Mouse (Mus musculus): ENCODE measurements around the gene Fbxw5. TPM values are rescaled to one million over a fixed set of nuclear protein-coding genes. Genes with fewer than 3 reads are reported as not detected.

Gene Fbxw5
- polyA plus RNA-seq, 1 experiment from 2014 or later, result 105 TPM

DNA sequence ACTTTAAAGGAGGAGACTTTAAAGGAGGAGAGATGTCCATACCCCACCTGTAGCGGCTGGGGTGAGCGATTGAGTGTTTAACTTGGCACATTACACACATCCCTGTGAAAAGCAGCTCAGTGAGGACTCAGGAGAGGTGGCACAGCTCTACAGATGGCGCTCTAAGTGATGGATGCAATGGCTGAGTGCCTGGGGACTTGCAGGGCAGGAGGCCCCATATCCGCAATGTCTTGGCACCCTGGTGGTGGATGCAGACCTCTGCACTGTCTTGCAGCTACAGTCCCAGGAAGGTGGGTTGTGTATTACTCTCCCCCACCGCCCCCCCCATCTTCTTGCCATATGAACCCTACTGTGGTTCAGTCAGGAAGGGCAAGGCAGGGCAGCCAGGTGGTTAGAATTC, 6.4 kb downstream of the Fbxw5 start:
- Histone ChIP-seq H3K36me3 (ENCODE audit: insufficient read depth, low read length) (peaks cover 24% of the 10 kb centered on the region), H3K4me3 (ENCODE audit: low read length) (no peak overlapping the region), H3K4me2 (replicated peaks; ENCODE audit: low read depth, low read length) (no peak overlapping the region), H3K27ac (ENCODE audit: low read length) (no peak overlapping the region), H3K27me3 (ENCODE audit: insufficient read depth, low read length) (no peaks in the 10 kb centered on the region), H3K4me1 (ENCODE audit: insufficient read depth, low read length) (peaks cover 3% of the 10 kb centered on the region), H3K9me3 (ENCODE audit: low read length) (no peaks in the 10 kb centered on the region), H3K9ac (replicated peaks; ENCODE audit: low read length) (no peak overlapping the region)
- WGBS, result 35% methylated on average over 5 of the region's 5 CpGs
- peak; percentile 60; the same call in 1 of the 2 replicates for ATAC-seq (ENCODE audit: low FRiP score, low TSS enrichment)

DNA sequence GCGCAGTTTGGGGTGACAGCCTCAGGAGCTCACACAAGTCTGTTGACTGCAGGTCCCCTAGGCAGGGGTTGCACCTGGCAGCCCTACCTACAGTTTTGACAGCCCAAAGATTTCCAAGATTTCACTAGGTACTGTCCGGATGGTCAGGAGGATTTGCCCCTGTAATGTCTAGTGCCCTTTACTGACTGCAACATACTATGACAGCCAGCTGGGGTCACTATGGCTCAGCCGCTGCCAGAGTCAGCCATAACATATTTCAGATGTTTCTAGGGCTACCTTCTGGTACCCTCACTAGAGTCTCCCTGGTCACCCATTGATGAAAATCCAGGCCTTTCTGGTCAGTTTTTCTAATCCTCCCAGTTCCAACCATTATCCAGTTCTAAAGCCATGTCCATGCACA, 9.4 kb downstream of the Fbxw5 start:
- no peak for ATAC-seq (ENCODE audit: low FRiP score, low TSS enrichment)
- Histone ChIP-seq H3K4me3 (ENCODE audit: low read length) (no peak overlapping the region), H3K27me3 (ENCODE audit: insufficient read depth, low read length) (no peaks in the 10 kb centered on the region), H3K4me1 (ENCODE audit: insufficient read depth, low read length) (no peaks in the 10 kb centered on the region), H3K4me2 (replicated peaks; ENCODE audit: low read depth, low read length) (no peak overlapping the region), H3K9me3 (ENCODE audit: low read length) (no peaks in the 10 kb centered on the region), H3K9ac (replicated peaks; ENCODE audit: low read length) (no peak overlapping the region), H3K27ac (ENCODE audit: low read length) (no peak overlapping the region), H3K36me3 (ENCODE audit: insufficient read depth, low read length) (peaks cover 5% of the 10 kb centered on the region; the same call in 1 of the 2 replicates)
- WGBS, result 69% methylated on average over 3 of the region's 3 CpGs

DNA sequence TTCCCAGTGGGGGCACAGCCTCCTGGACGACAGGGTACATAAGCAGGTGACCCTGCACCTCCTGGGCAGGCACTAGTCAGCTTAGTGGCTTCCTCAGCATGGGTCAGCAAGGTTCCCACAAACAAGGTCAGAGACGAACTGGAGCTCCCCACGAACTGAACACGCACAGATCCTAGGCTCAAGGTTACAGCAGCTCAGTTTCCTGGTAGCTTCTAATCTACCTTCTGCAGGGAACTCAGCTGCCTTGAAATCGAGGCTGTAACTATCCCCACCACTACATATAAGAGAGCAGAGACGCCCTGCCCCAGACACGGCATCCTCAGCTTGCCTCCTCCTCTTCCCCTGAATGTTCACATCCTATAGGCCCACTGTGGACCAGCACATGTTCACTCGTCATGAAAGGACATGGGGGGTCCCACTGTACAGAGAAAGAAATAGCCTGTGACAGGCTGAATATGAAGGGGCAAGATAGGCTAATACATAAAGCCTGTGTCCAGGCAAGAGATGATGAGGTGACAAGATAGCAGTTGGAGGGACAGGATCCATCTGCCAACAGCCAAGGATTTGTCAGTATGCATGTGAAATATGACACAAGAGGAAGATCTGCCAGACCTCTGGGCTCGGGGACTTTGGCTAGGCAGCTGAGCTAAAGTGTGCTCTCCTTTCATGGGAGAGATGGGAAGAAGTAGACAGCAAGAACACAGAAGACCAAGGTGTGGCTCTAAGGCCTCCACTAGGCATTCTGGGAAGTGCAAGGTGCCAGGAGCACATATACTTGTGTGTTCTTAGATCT, 26.2 kb downstream of the Fbxw5 start:
- Histone ChIP-seq H3K4me2 (replicated peaks; ENCODE audit: low read depth, low read length) (no peak overlapping the region), H3K4me1 (ENCODE audit: insufficient read depth, low read length) (no peaks in the 10 kb centered on the region), H3K9ac (replicated peaks; ENCODE audit: low read length) (no peak overlapping the region), H3K36me3 (ENCODE audit: insufficient read depth, low read length) (peaks cover 80% of the 10 kb centered on the region), H3K27me3 (ENCODE audit: insufficient read depth, low read length) (no peaks in the 10 kb centered on the region), H3K9me3 (ENCODE audit: low read length) (no peaks in the 10 kb centered on the region), H3K27ac (ENCODE audit: low read length) (no peak overlapping the region), H3K4me3 (ENCODE audit: low read length) (no peak overlapping the region)
- no peak for ATAC-seq (ENCODE audit: low FRiP score, low TSS enrichment)
- 86% methylated on average over 9 of the region's 9 CpGs for WGBS

DNA sequence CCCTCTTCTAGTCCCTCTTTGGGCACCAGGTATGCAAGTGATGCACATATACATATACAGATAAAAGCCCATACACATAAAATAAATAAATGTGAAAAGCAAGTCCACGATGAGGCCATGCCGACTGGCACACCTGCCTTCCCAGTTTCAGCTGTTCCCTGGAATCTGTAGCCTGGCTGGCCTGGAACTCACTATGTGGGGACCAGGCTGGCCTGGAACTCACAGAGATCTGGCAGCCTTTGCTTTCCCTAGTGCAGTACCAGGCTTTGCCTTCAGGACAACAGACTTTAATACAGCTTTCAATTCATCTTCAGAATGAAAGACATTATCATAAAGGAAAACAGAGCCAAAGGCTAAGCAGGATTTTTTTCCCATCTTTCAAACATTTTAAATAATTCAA, 33.2 kb downstream of the Fbxw5 start:
- H3K27ac ChIP-seq (ENCODE audit: low read length), result no peak overlapping the region
- 89% methylated on average over 2 of the region's 2 CpGs for WGBS
- H3K36me3 ChIP-seq (ENCODE audit: insufficient read depth, low read length), result peaks cover 67% of the 10 kb centered on the region
- ATAC-seq (ENCODE audit: low FRiP score, low TSS enrichment), result no peak
- H3K9me3 ChIP-seq (ENCODE audit: low read length), result no peaks in the 10 kb centered on the region
- H3K9ac ChIP-seq (replicated peaks; ENCODE audit: low read length), result no peak overlapping the region
- H3K4me1 ChIP-seq (ENCODE audit: insufficient read depth, low read length), result no peaks in the 10 kb centered on the region
- H3K4me2 ChIP-seq (replicated peaks; ENCODE audit: low read depth, low read length), result no peak overlapping the region
- H3K27me3 ChIP-seq (ENCODE audit: insufficient read depth, low read length), result no peaks in the 10 kb centered on the region
- no peak overlapping the region for H3K4me3 ChIP-seq (ENCODE audit: low read length)

DNA sequence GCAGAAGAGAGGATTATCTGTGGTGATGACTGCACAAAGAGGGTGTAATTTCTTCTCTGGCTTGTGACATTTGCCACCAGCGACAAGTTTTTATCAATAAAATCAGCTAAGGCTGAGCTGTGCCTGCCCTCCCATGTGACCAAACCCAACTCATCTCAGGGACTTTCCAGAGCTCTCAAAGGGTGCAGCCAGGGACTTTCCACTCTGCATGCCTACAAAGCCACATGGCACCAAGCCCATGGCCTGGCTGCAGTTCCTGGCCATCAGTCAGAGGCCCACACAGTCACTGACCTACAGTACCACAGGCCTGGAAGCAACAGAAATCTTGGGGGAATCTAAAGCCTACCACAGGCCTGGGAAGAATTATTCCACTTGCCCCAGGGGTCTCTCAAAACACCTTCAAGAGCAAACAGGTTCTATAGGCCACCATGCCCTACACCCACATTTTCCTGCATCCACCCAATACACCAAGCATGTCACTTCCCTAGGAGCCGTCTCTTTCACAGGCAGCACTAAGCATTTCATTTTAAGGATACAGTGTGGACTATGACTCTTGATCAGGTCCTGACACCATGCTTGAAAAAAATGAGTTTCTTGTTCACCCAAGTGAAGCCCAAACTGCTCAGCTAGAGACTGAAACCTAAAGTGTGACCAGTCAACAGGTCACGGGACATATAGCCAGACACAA, 33.8 kb downstream of the Fbxw5 start:
- Histone ChIP-seq H3K27me3 (ENCODE audit: insufficient read depth, low read length) (no peaks in the 10 kb centered on the region), H3K9ac (replicated peaks; ENCODE audit: low read length) (no peak overlapping the region), H3K4me1 (ENCODE audit: insufficient read depth, low read length) (no peaks in the 10 kb centered on the region), H3K36me3 (ENCODE audit: insufficient read depth, low read length) (peaks cover 62% of the 10 kb centered on the region), H3K27ac (ENCODE audit: low read length) (no peak overlapping the region), H3K4me3 (ENCODE audit: low read length) (no peak overlapping the region), H3K4me2 (replicated peaks; ENCODE audit: low read depth, low read length) (no peak overlapping the region), H3K9me3 (ENCODE audit: low read length) (no peaks in the 10 kb centered on the region)
- no peak for ATAC-seq (ENCODE audit: low FRiP score, low TSS enrichment)
- 80% methylated on average over 3 of the region's 3 CpGs for WGBS

DNA sequence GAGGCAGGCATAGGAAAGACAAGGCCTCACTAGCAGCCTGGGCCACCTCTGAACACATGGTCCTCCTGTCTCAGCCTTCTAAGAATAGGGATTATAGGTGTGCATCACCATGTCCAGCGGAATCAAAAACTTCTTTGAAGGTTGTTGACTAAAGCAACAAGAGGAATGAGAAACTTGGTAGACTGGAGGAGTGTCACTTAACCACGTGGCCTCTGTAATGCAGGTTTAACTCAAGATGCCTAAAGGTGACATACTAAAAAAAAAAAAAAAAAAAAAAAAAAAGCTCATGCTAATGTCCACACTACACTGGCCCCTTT, 34.3 kb downstream of the Fbxw5 start:
- H3K4me3 ChIP-seq (ENCODE audit: low read length), result no peak overlapping the region
- no peak overlapping the region for H3K4me2 ChIP-seq (replicated peaks; ENCODE audit: low read depth, low read length)
- no peaks in the 10 kb centered on the region for H3K27me3 ChIP-seq (ENCODE audit: insufficient read depth, low read length)
- ATAC-seq (ENCODE audit: low FRiP score, low TSS enrichment), result no peak
- no peak overlapping the region for H3K27ac ChIP-seq (ENCODE audit: low read length)
- no peak overlapping the region for H3K9ac ChIP-seq (replicated peaks; ENCODE audit: low read length)
- H3K4me1 ChIP-seq (ENCODE audit: insufficient read depth, low read length), result no peaks in the 10 kb centered on the region; the same call in 1 of the 2 replicates
- peaks cover 58% of the 10 kb centered on the region for H3K36me3 ChIP-seq (ENCODE audit: insufficient read depth, low read length)
- 94% methylated on average over 2 of the region's 2 CpGs for WGBS
- no peaks in the 10 kb centered on the region for H3K9me3 ChIP-seq (ENCODE audit: low read length)

DNA sequence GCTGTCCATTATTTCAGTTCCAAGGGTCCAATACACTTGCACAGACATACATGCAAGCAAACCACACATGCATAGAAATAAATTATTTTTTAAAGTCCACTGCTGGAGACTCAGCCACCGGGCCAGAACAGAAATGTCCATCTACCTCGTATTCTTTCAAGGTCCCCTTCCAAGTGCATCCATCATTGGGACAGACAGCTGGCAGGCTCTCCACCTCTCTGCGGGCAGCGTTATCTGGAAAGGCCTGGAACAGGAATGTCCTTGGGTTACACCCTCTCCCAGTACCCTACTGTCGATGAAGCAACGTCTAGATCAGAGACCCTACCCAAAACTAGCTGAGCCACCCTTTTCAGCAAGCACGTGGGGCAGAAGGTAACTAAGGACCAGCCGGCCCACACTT, 36.0 kb downstream of the Fbxw5 start:
- H3K27ac ChIP-seq (ENCODE audit: low read length), result no peak overlapping the region

DNA sequence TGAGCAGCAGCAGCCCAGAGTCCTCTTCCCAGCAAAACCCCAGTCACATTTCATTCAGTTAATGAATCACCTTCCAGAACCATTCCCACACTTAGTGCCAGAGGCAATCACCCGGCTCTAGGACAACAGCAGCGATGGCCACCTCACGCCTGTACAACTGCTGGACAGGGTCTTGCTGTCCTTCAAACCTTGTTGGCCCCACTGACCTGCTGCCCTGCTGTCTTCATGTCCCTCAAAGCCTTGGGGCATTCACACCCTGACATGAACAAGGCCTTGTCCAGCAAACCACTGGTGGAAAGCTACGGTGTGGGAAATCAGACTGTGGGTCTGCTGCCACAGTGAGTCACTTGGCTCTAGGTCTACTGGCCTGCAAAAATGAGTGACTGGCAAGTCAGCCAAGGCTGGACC, 40.0 kb downstream of the Fbxw5 start:
- Histone ChIP-seq H3K27me3 (ENCODE audit: insufficient read depth, low read length) (no peaks in the 10 kb centered on the region), H3K9me3 (ENCODE audit: low read length) (no peaks in the 10 kb centered on the region), H3K4me1 (ENCODE audit: insufficient read depth, low read length) (peaks cover 17% of the 10 kb centered on the region), H3K27ac (ENCODE audit: low read length) (peak overlapping the region; percentile 84), H3K4me3 (ENCODE audit: low read length) (no peak overlapping the region), H3K4me2 (replicated peaks; ENCODE audit: low read depth, low read length) (no peak overlapping the region), H3K36me3 (ENCODE audit: insufficient read depth, low read length) (peaks cover 22% of the 10 kb centered on the region), H3K9ac (replicated peaks; ENCODE audit: low read length) (no peak overlapping the region)
- 64% methylated on average over 4 of the region's 4 CpGs for WGBS
- ATAC-seq (ENCODE audit: low FRiP score, low TSS enrichment), result peak; percentile 55

More for the DNA sequence above, 36.0 kb downstream of the Fbxw5 start:
- H3K4me3 ChIP-seq (ENCODE audit: low read length), result no peak overlapping the region
- H3K9me3 ChIP-seq (ENCODE audit: low read length), result no peaks in the 10 kb centered on the region
- H3K27me3 ChIP-seq (ENCODE audit: insufficient read depth, low read length), result no peaks in the 10 kb centered on the region
- H3K4me2 ChIP-seq (replicated peaks; ENCODE audit: low read depth, low read length), result no peak overlapping the region
- WGBS, result 91% methylated on average over 8 of the region's 8 CpGs
- peaks cover under 1% of the 10 kb centered on the region for H3K4me1 ChIP-seq (ENCODE audit: insufficient read depth, low read length)
- peaks cover 43% of the 10 kb centered on the region for H3K36me3 ChIP-seq (ENCODE audit: insufficient read depth, low read length)
- H3K9ac ChIP-seq (replicated peaks; ENCODE audit: low read length), result no peak overlapping the region
- no peak for ATAC-seq (ENCODE audit: low FRiP score, low TSS enrichment)

DNA sequence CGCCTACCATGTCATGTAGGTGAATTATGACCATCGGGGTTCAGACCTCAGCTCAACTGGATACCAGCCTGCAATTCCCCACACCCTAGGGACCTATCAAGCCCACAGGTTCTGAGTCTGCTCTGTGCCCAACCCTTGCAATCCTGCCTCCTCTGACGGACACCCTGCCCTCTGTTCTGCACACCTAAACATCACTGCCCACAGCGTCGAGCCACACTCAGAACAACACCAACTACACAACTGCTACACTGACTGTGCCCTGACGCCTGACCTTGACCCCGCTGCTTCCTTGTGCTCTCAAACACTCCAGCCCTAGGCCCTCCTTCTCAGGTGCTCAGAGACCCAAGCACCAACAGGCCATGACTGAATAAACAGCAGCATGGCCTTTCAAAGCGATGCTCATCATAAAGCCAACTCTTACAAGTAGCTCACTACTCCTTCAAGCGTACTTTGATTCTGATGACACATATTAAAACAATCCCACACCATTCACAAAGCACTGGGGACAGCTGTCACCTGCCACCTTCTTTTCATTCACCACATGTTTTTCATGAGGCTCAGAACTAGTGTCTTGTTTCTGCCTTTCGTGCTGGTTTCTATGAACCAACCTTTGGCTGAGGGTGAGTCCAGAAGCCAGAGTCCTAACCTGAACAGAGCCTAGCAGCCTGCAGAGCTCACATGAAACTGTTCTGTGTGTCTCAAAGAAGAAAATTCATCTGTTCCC, 41.3 kb downstream of the Fbxw5 start:
- Histone ChIP-seq H3K4me2 (replicated peaks; ENCODE audit: low read depth, low read length) (no peak overlapping the region), H3K27ac (ENCODE audit: low read length) (peak overlapping the region; percentile 67; the same call in 1 of the 2 replicates), H3K4me1 (ENCODE audit: insufficient read depth, low read length) (peaks cover 24% of the 10 kb centered on the region), H3K9ac (replicated peaks; ENCODE audit: low read length) (0 out of 2 replicates have a peak overlapping the region, but pooled peaks have one; percentile 18), H3K4me3 (ENCODE audit: low read length) (no peak overlapping the region), H3K27me3 (ENCODE audit: insufficient read depth, low read length) (no peaks in the 10 kb centered on the region), H3K36me3 (ENCODE audit: insufficient read depth, low read length) (peaks cover 10% of the 10 kb centered on the region), H3K9me3 (ENCODE audit: low read length) (no peaks in the 10 kb centered on the region)
- 38% methylated on average over 10 of the region's 10 CpGs for WGBS
- no peak for ATAC-seq (ENCODE audit: low FRiP score, low TSS enrichment)
